ENCODE assay signal across 8 mouse cellular contexts in the genomic region with DNA sequence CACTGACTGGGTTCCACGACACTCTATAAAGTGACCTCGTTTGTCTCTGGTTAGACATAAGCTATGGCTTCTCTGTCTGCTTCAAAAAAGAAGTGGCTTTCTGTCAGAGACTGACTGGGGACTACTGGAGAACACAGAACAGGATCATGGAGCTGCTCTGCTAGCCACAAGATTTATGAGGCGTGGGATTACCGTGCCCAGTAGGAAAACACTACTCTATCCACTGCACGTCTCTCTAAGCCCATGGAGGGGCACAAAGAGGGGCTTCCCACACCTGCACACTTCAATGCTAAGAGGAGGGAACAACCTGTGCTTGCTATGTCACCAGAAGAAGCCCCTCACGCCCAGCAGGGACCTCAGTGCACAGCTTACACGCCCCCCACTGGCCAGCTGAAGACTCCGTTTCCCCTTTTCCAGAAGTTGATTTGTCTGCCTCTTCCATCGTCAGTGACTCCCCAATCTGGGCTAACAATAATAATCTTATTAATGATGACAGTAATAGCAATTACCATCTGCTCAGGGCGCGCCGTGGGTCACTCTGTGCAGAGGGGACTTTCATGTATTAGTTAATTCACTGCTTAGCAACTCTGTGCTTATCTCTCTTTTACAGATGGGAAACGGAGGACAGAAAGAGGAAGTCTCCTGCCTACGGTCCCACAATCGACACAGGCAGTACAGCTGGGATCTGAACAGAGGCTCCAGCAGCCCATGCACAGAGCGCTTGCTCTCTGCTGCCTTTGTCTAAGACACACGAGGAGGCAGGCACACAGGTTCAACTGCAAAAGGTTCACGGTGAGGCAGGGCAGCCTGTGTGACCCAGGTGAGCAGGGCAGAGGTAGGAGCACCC.
DNase-seq lines count a peak whose midpoint lies in the region; ATAC-seq and TF ChIP-seq lines count a peak whose summit lies in the region.
"Had no signal": no experiment of that assay in that cellular context is flagged by ENCODE, and none has a peak within 500 bp of the region (broad histone marks: within the 10 kb centered on the region; RNA-seq: fewer than 3 reads in every experiment).

No protein-coding gene starts in this region.

- H3K9me3 ChIP-seq in MEL (replicated peaks; ENCODE audit: insufficient read depth, low read length): no peaks in the 10 kb centered on the region
- no peaks in the 10 kb centered on the region for H3K9me3 ChIP-seq in hindbrain, embryonic 15.5 days
- no peaks in the 10 kb centered on the region for H3K9me3 ChIP-seq in midbrain, embryonic 10.5 days (replicated peaks)
- H3K9me3 ChIP-seq: embryonic facial prominence, embryonic 13.5 days had no signal

- peaks cover 5 to 62% of the 10 kb centered on the region in 2 experiments; a peak in 3 of 4 replicates for H3K4me1 ChIP-seq in MEL (ENCODE audit: control insufficient read depth in 1 of 2, insufficient read depth in 2 of 2, low read length in 2 of 2)
- H3K4me1 ChIP-seq in hindbrain, embryonic 15.5 days (replicated peaks): peaks cover 60% of the 10 kb centered on the region
- H3K4me1 ChIP-seq in midbrain, embryonic 10.5 days: peaks cover 46% of the 10 kb centered on the region

- H3K27ac ChIP-seq in MEL (ENCODE audit: control insufficient read depth, low read depth, low read length): peak overlapping the region; percentile 54
- H3K27ac ChIP-seq in hindbrain, embryonic 15.5 days (replicated peaks): peak overlapping the region; percentile 56
- peak overlapping the region; percentile 79 for H3K27ac ChIP-seq in midbrain, embryonic 10.5 days (replicated peaks)
- H3K27ac ChIP-seq: embryonic facial prominence, embryonic 13.5 days had no signal

- TF ChIP-seq CTCF in MEL (IDR thresholded peaks at IDR 0.05 in 2 of 3, conservative IDR thresholded peaks at IDR 0.05 in 1 of 3; ENCODE audit: control insufficient read depth in 1 of 3, insufficient read depth in 1 of 3, low read depth in 2 of 3, low read length in 3 of 3, poor library complexity in 1 of 3, severe bottlenecking in 1 of 3): peak; percentile 24 to 50 (median 44); a peak in 5 of 6 replicates

- no peak for ATAC-seq in hindbrain, embryonic 15.5 days (ENCODE audit: low FRiP score, low read depth)

- peaks cover 0 to 44% of the 10 kb centered on the region in 2 experiments; a peak in 2 of 4 replicates for H3K36me3 ChIP-seq in MEL (ENCODE audit: control insufficient read depth in 1 of 2, insufficient read depth in 2 of 2, low read length in 2 of 2)
- H3K36me3 ChIP-seq in hindbrain, embryonic 15.5 days: no peaks in the 10 kb centered on the region
- 0 out of 2 replicates have a peak, but pooled peaks cover 5% of the 10 kb centered on the region for H3K36me3 ChIP-seq in midbrain, embryonic 10.5 days

- TF ChIP-seq EP300 in MEL (IDR thresholded peaks at IDR 0.05; ENCODE audit: low read depth in 1 of 2, low read length in 2 of 2): peak; percentile 97

- H3K4me2 ChIP-seq in hindbrain, embryonic 15.5 days: no peak overlapping the region
- H3K4me2 ChIP-seq: embryonic facial prominence, embryonic 13.5 days had no signal

- DNase-seq in MEL (ENCODE audit: low read depth, low spot score): peak; percentile 96
- DNase-seq in c-Kit-positive CD71-negative TER-119-negative erythroid progenitor cells, embryonic 14.5 days (ENCODE audit: low read depth): peak; percentile 66
- DNase-seq in midbrain, embryonic 10.5 days (ENCODE audit: low spot score): no peak
- DNase-seq in thymus, postnatal 36 days: peak; percentile 63 to 71
- no peak for DNase-seq in testis, postnatal 14 days (ENCODE audit: low spot score)
- no peak for DNase-seq in right cerebral cortex, postnatal 10 days (ENCODE audit: low spot score in 2 of 2)

- H3K27me3 ChIP-seq in MEL (ENCODE audit: control insufficient read depth in 1 of 2, insufficient read depth in 2 of 2, low read length in 2 of 2): no peaks in the 10 kb centered on the region
- no peaks in the 10 kb centered on the region for H3K27me3 ChIP-seq in hindbrain, embryonic 15.5 days
- H3K27me3 ChIP-seq in midbrain, embryonic 10.5 days (ENCODE audit: low read depth, poor library complexity, severe bottlenecking): no peaks in the 10 kb centered on the region
- H3K27me3 ChIP-seq: embryonic facial prominence, embryonic 13.5 days had no signal

- H3K9ac ChIP-seq in MEL (ENCODE audit: control insufficient read depth, low read depth, low read length, poor library complexity, severe bottlenecking): peak overlapping the region; percentile 19
- no peak overlapping the region for H3K9ac ChIP-seq in hindbrain, embryonic 15.5 days
- H3K9ac ChIP-seq: embryonic facial prominence, embryonic 13.5 days had no signal

- TF ChIP-seq RAD21 in MEL (IDR thresholded peaks at IDR 0.05; ENCODE audit: low read depth, low read length): no peak

- no peaks in the 10 kb centered on the region for H3K79me2 ChIP-seq in MEL (ENCODE audit: control insufficient read depth, insufficient read depth, low read length, poor library complexity)

- WGBS in hindbrain, embryonic 15.5 days: 46% methylated on average over 18 of the region's 18 CpGs
- WGBS in midbrain, embryonic 10.5 days: 85% methylated on average over 18 of the region's 18 CpGs

- peak overlapping the region; percentile 26 to 30; a peak in 3 of 4 replicates for H3K4me3 ChIP-seq in MEL (ENCODE audit: control insufficient read depth in 1 of 2, insufficient read depth in 1 of 2, low read depth in 2 of 2, low read length in 2 of 2)
- no peak overlapping the region for H3K4me3 ChIP-seq in hindbrain, embryonic 15.5 days
- H3K4me3 ChIP-seq in midbrain, embryonic 10.5 days: no peak overlapping the region
- H3K4me3 ChIP-seq: embryonic facial prominence, embryonic 13.5 days had no signal

- no peak for TF ChIP-seq POLR2A in MEL (IDR thresholded peaks at IDR 0.05; ENCODE audit: control insufficient read depth in 1 of 2, insufficient read depth in 1 of 2, low read depth in 1 of 2, low read length in 2 of 2, poor library complexity in 1 of 2)

TF ChIP-seq in MEL, 35 proteins besides CTCF, POLR2A, EP300 and RAD21:
- TF ChIP-seq POLR2AphosphoS5 (IDR thresholded peaks at IDR 0.05; ENCODE audit: borderline replicate concordance, low read depth, low read length) (no peak), ZC3H11A (IDR thresholded peaks at IDR 0.05; ENCODE audit: low read depth, low read length) (no peak), NELFE (IDR thresholded peaks at IDR 0.05; ENCODE audit: low read depth, low read length) (no peak), BHLHE40 (IDR thresholded peaks at IDR 0.05; ENCODE audit: borderline replicate concordance, low read depth, low read length) (peak; percentile 85), ZNF384 (IDR thresholded peaks at IDR 0.05; ENCODE audit: low read depth, low read length) (no peak), ETS1 (IDR thresholded peaks at IDR 0.05; ENCODE audit: low read depth, low read length) (peak; percentile 98), MYB (IDR thresholded peaks at IDR 0.05; ENCODE audit: low read depth, low read length) (no peak; the same call in none of the 2 replicates), RCOR1 (IDR thresholded peaks at IDR 0.05; ENCODE audit: low read depth, low read length) (peak; percentile 99), CHD2 (IDR thresholded peaks at IDR 0.05; ENCODE audit: low read length) (no peak), SMC3 (IDR thresholded peaks at IDR 0.05; ENCODE audit: low read depth, low read length) (no peak), TBP (IDR thresholded peaks at IDR 0.05; ENCODE audit: low read depth, low read length) (peak; percentile 99), ZMIZ1 (IDR thresholded peaks at IDR 0.05; ENCODE audit: low read depth, low read length) (no peak), MXI1 (IDR thresholded peaks at IDR 0.05; ENCODE audit: low read depth, low read length) (peak; percentile 79), NRF1 (IDR thresholded peaks at IDR 0.05; ENCODE audit: insufficient read depth, low read depth, low read length, poor library complexity, severe bottlenecking) (peak; percentile 32; the same call in 1 of the 2 replicates), MAX (IDR thresholded peaks at IDR 0.05; ENCODE audit: low read length) (peak; percentile 64), MYC (IDR thresholded peaks at IDR 0.05; ENCODE audit: low read depth, low read length) (peak; percentile 87), ELF1 (IDR thresholded peaks at IDR 0.05; ENCODE audit: low read depth, low read length) (peak; percentile 52; the same call in 1 of the 2 replicates), JUND (IDR thresholded peaks at IDR 0.05; ENCODE audit: low read depth, low read length) (no peak), GATA1 (IDR thresholded peaks at IDR 0.05; ENCODE audit: low read depth, low read length) (peak; percentile 98), CHD1 (IDR thresholded peaks at IDR 0.05; ENCODE audit: low read depth, low read length) (no peak), MAFK (IDR thresholded peaks at IDR 0.05; ENCODE audit: borderline replicate concordance, low read depth, low read length) (peak; percentile 55; the same call in 1 of the 2 replicates), TCF12 (IDR thresholded peaks at IDR 0.05; ENCODE audit: low read depth, low read length) (peak; percentile 99), HCFC1 (IDR thresholded peaks at IDR 0.05; ENCODE audit: low read depth, low read length) (0 out of 2 replicates have a peak, but pooled peaks have one; percentile 13), E2F4 (IDR thresholded peaks at IDR 0.05; ENCODE audit: borderline replicate concordance, low read depth, low read length) (no peak), UBTF (IDR thresholded peaks at IDR 0.05; ENCODE audit: borderline replicate concordance, insufficient read depth, low read depth, low read length) (peak; percentile 99), MAZ (IDR thresholded peaks at IDR 0.05; ENCODE audit: low read depth, low read length) (0 out of 2 replicates have a peak, but pooled peaks have one; percentile 49), TAL1 (IDR thresholded peaks at IDR 0.05; ENCODE audit: low read length) (peak; percentile 100), USF1 (IDR thresholded peaks at IDR 0.05; ENCODE audit: low read depth, low read length) (no peak), ZKSCAN1 (IDR thresholded peaks at IDR 0.05; ENCODE audit: low read depth, low read length) (no peak), USF2 (IDR thresholded peaks at IDR 0.05; ENCODE audit: borderline replicate concordance in 1 of 2, insufficient read depth in 1 of 2, low read depth in 1 of 2, low read length in 2 of 2) (no peak), SIN3A (IDR thresholded peaks at IDR 0.05; ENCODE audit: low read length) (peak; percentile 94), KAT2A (conservative IDR thresholded peaks at IDR 0.05; ENCODE audit: low read depth, low read length) (no peak), POLR2AphosphoS2 (IDR thresholded peaks at IDR 0.05; ENCODE audit: low read length) (no peak), MEF2A (IDR thresholded peaks at IDR 0.05; ENCODE audit: extremely low read depth, insufficient replicate concordance, low read depth, low read length, poor library complexity, severe bottlenecking) (peak; percentile 59; the same call in 1 of the 2 replicates), GABPA (IDR thresholded peaks at IDR 0.05; ENCODE audit: low read depth, low read length) (no peak)

Comparison
In these comparisons a context has a peak if more than half of its experiments do, and no peak if none do; other contexts are left out.
1. DNase-seq: peak in MEL (single experiment), c-Kit-positive CD71-negative TER-119-negative erythroid progenitor cells, embryonic 14.5 days (single experiment) and thymus, postnatal 36 days (2 of 2); none in midbrain, embryonic 10.5 days (single experiment), testis, postnatal 14 days (single experiment) and right cerebral cortex, postnatal 10 days (0 of 2).
2. H3K4me3 ChIP-seq: peak in MEL (2 of 2); none in hindbrain, embryonic 15.5 days (single experiment) and midbrain, embryonic 10.5 days (single experiment).
3. Peak in every context shown above with its lines, with median percentiles within 50 percentile points of each other: H3K27ac ChIP-seq.